Mouse (Mus musculus): ENCODE results near the gene Pacrg. TPM values are rescaled to one million over a fixed set of nuclear protein-coding genes. Genes with fewer than 3 reads are reported as not detected.

The Pacrg gene
- polyA plus RNA-seq, 1 experiment, result 21.0 TPM

GRCm38 (mm10) chr17:10757455-10757854 is 82.7 kb downstream of the Pacrg start:
- Histone ChIP-seq H3K27ac (ENCODE audit: insufficient read depth, low read length) (no peak overlapping the region), H3K4me1 (ENCODE audit: control insufficient read depth, insufficient read depth, low read length) (no peaks in the 10 kb centered on the region; the same call in 1 of the 2 replicates), H3K4me3 (ENCODE audit: insufficient read depth, low read length) (no peak overlapping the region)
- TF ChIP-seq POLR2A (IDR thresholded peaks at IDR 0.05; ENCODE audit: extremely low read depth, insufficient read depth, low read length) (no peak), CTCF (IDR thresholded peaks at IDR 0.05; ENCODE audit: extremely low read depth, insufficient read depth, low read length) (no peak)

GRCm38 (mm10) chr17:10744709-10745461 is 95.2 kb downstream of the Pacrg start:
- H3K4me3 ChIP-seq (ENCODE audit: insufficient read depth, low read length), result no peak overlapping the region
- no peaks in the 10 kb centered on the region for H3K4me1 ChIP-seq (ENCODE audit: control insufficient read depth, insufficient read depth, low read length)
- H3K27ac ChIP-seq (ENCODE audit: insufficient read depth, low read length), result no peak overlapping the region
- TF ChIP-seq CTCF (IDR thresholded peaks at IDR 0.05; ENCODE audit: extremely low read depth, insufficient read depth, low read length) (peak; percentile 74), POLR2A (IDR thresholded peaks at IDR 0.05; ENCODE audit: extremely low read depth, insufficient read depth, low read length) (no peak)

- Histone ChIP-seq H3K4me1 (ENCODE audit: control insufficient read depth, insufficient read depth, low read length) (no peaks in the 10 kb centered on the region), H3K4me3 (ENCODE audit: insufficient read depth, low read length) (no peak overlapping the region), H3K27ac (ENCODE audit: insufficient read depth, low read length) (no peak overlapping the region)
- TF ChIP-seq CTCF (IDR thresholded peaks at IDR 0.05; ENCODE audit: extremely low read depth, insufficient read depth, low read length) (no peak), POLR2A (IDR thresholded peaks at IDR 0.05; ENCODE audit: extremely low read depth, insufficient read depth, low read length) (no peak)
These were observed 100.0 kb downstream of the Pacrg start for GRCm38 (mm10) chr17:10740083-10740482.

GRCm38 (mm10) chr17:10737966-10738365 is 102.1 kb downstream of the Pacrg start:
- Histone ChIP-seq H3K4me1 (ENCODE audit: control insufficient read depth, insufficient read depth, low read length) (no peaks in the 10 kb centered on the region), H3K4me3 (ENCODE audit: insufficient read depth, low read length) (no peak overlapping the region), H3K27ac (ENCODE audit: insufficient read depth, low read length) (no peak overlapping the region)
- no peak for TF ChIP-seq CTCF (IDR thresholded peaks at IDR 0.05; ENCODE audit: extremely low read depth, insufficient read depth, low read length)
- no peak for TF ChIP-seq POLR2A (IDR thresholded peaks at IDR 0.05; ENCODE audit: extremely low read depth, insufficient read depth, low read length)

- Histone ChIP-seq H3K4me1 (ENCODE audit: control insufficient read depth, insufficient read depth, low read length) (no peaks in the 10 kb centered on the region), H3K27ac (ENCODE audit: insufficient read depth, low read length) (no peak overlapping the region), H3K4me3 (ENCODE audit: insufficient read depth, low read length) (no peak overlapping the region)
- TF ChIP-seq CTCF (IDR thresholded peaks at IDR 0.05; ENCODE audit: extremely low read depth, insufficient read depth, low read length), result no peak
- no peak for TF ChIP-seq POLR2A (IDR thresholded peaks at IDR 0.05; ENCODE audit: extremely low read depth, insufficient read depth, low read length)
These were observed 105.4 kb downstream of the Pacrg start for GRCm38 (mm10) chr17:10734733-10735132.

- Histone ChIP-seq H3K27ac (ENCODE audit: insufficient read depth, low read length) (no peak overlapping the region), H3K4me3 (ENCODE audit: insufficient read depth, low read length) (no peak overlapping the region), H3K4me1 (ENCODE audit: control insufficient read depth, insufficient read depth, low read length) (no peaks in the 10 kb centered on the region)
- TF ChIP-seq CTCF (IDR thresholded peaks at IDR 0.05; ENCODE audit: extremely low read depth, insufficient read depth, low read length), result no peak
- no peak for TF ChIP-seq POLR2A (IDR thresholded peaks at IDR 0.05; ENCODE audit: extremely low read depth, insufficient read depth, low read length)
These were observed 107.6 kb downstream of the Pacrg start for GRCm38 (mm10) chr17:10732303-10733048.

- Histone ChIP-seq H3K4me1 (ENCODE audit: control insufficient read depth, insufficient read depth, low read length) (no peaks in the 10 kb centered on the region), H3K27ac (ENCODE audit: insufficient read depth, low read length) (no peak overlapping the region), H3K4me3 (ENCODE audit: insufficient read depth, low read length) (no peak overlapping the region)
- no peak for TF ChIP-seq CTCF (IDR thresholded peaks at IDR 0.05; ENCODE audit: extremely low read depth, insufficient read depth, low read length)
- no peak for TF ChIP-seq POLR2A (IDR thresholded peaks at IDR 0.05; ENCODE audit: extremely low read depth, insufficient read depth, low read length)
These were observed 115.3 kb downstream of the Pacrg start for GRCm38 (mm10) chr17:10724853-10725252.

- TF ChIP-seq POLR2A (IDR thresholded peaks at IDR 0.05; ENCODE audit: extremely low read depth, insufficient read depth, low read length), result no peak
- TF ChIP-seq CTCF (IDR thresholded peaks at IDR 0.05; ENCODE audit: extremely low read depth, insufficient read depth, low read length), result no peak
- Histone ChIP-seq H3K4me3 (ENCODE audit: insufficient read depth, low read length) (no peak overlapping the region), H3K4me1 (ENCODE audit: control insufficient read depth, insufficient read depth, low read length) (no peaks in the 10 kb centered on the region), H3K27ac (ENCODE audit: insufficient read depth, low read length) (no peak overlapping the region)
These were observed 118.5 kb downstream of the Pacrg start for GRCm38 (mm10) chr17:10721562-10721961.

GRCm38 (mm10) chr17:10717148-10717547 is 123.0 kb downstream of the Pacrg start:
- H3K4me1 ChIP-seq (ENCODE audit: control insufficient read depth, insufficient read depth, low read length), result no peaks in the 10 kb centered on the region
- no peak overlapping the region for H3K4me3 ChIP-seq (ENCODE audit: insufficient read depth, low read length)
- TF ChIP-seq CTCF (IDR thresholded peaks at IDR 0.05; ENCODE audit: extremely low read depth, insufficient read depth, low read length) (no peak), POLR2A (IDR thresholded peaks at IDR 0.05; ENCODE audit: extremely low read depth, insufficient read depth, low read length) (no peak)
- H3K27ac ChIP-seq (ENCODE audit: insufficient read depth, low read length), result no peak overlapping the region

GRCm38 (mm10) chr17:10702781-10703180 is 137.3 kb downstream of the Pacrg start:
- Histone ChIP-seq H3K4me1 (ENCODE audit: control insufficient read depth, insufficient read depth, low read length) (no peaks in the 10 kb centered on the region), H3K27ac (ENCODE audit: insufficient read depth, low read length) (no peak overlapping the region), H3K4me3 (ENCODE audit: insufficient read depth, low read length) (no peak overlapping the region)
- TF ChIP-seq POLR2A (IDR thresholded peaks at IDR 0.05; ENCODE audit: extremely low read depth, insufficient read depth, low read length) (no peak), CTCF (IDR thresholded peaks at IDR 0.05; ENCODE audit: extremely low read depth, insufficient read depth, low read length) (no peak)
